Mouse (Mus musculus) stomach, embryonic 14.5 days (tissue): ENCODE results near the gene Unc93b1. TPM values are rescaled to one million over a fixed set of nuclear protein-coding genes. Genes with fewer than 3 reads are reported as not detected.

Experiments used
- ATAC-seq: fragments of 200-750 bp; cut with Nextera tagmentation; 2 replicates; pipeline ENCODE4 v1.8.0; 2017; ENCODE audit warnings: low read depth, moderate TSS enrichment; ENCODE audit not compliant: insufficient number of reproducible peaks, insufficient read depth, low FRiP score
- H3K27ac ChIP-seq: fragments of 300-500 bp; sonication (generic); 2 replicates; pipeline ENCODE4 v1.5.1; 2014; ENCODE audit warnings: mild to moderate bottlenecking, low read length, moderate library complexity, mixed read lengths
- H3K27me3 ChIP-seq: fragments of 300-500 bp; sonication (generic); 2 replicates; pipeline ENCODE4 v1.6.1; 2014; ENCODE audit warnings: low read length, control low read depth, mixed read lengths; ENCODE audit not compliant: control insufficient read depth, insufficient read depth
- H3K36me3 ChIP-seq: fragments of 300-500 bp; sonication (generic); 2 replicates; pipeline ENCODE4 v1.6.1; 2014; ENCODE audit warnings: mild to moderate bottlenecking, control low read depth, low read length, moderate library complexity, mixed read lengths; ENCODE audit not compliant: control insufficient read depth, insufficient read depth
- H3K4me1 ChIP-seq: fragments of 300-500 bp; sonication (generic); 2 replicates; pipeline ENCODE4 v1.6.1; 2014; ENCODE audit warnings: low read length, control low read depth, mixed read lengths; ENCODE audit not compliant: control insufficient read depth, insufficient read depth
- H3K4me2 ChIP-seq: fragments of 300-500 bp; sonication (generic); replicated peaks from 2 replicates; pipeline ENCODE4 v1.6.1; 2014; ENCODE audit warnings: low read depth, low read length, control low read depth
- H3K4me3 ChIP-seq: fragments of 300-500 bp; sonication (generic); 2 replicates; pipeline ENCODE4 v1.5.1; 2014; ENCODE audit warnings: low read depth, low read length, control low read depth
- H3K9ac ChIP-seq: fragments of 300-500 bp; sonication (generic); replicated peaks from 2 replicates; pipeline ENCODE4 v1.6.1; 2014; ENCODE audit warnings: low read depth, mild to moderate bottlenecking, control low read depth, low read length, moderate library complexity, mixed read lengths
- H3K9me3 ChIP-seq: fragments of 300-500 bp; sonication (generic); 2 replicates; pipeline ENCODE4 v1.6.1; 2016; ENCODE audit warnings: low read depth, low read length, control low read depth; ENCODE audit not compliant: control insufficient read depth
- WGBS: fragments of 180-500 bp; shearing (Covaris S2); extraction: QIAGEN DNeasy Blood & Tissue Kit; methylation state at CpG from one replicate; pipeline ENCODE4 v1.1.7; 2014; 5-methylcytosine and 5-hydroxymethylcytosine counted together
- polyA plus RNA-seq: library from polyadenylated mRNA; unstranded; fragments of >200 nt; fragmentation: Nextera tagmentation; extraction: Ambion mirVana; gene quantifications from 2 replicates; pipeline ENCODE4 v1.2.1, GENCODE M21; 2014

The Unc93b1 gene
- polyA plus RNA-seq, 1 experiment from 2014 or later = 15.4 TPM

GRCm38 (mm10) chr19:3907876-3908660, 26.9 kb upstream of the Unc93b1 start:
- H3K9ac ChIP-seq = no peak overlapping the region
- H3K36me3 ChIP-seq = peaks cover 23% of the 10 kb centered on the region
- WGBS = 76% methylated on average over 8 of the region's 8 CpGs
- H3K9me3 ChIP-seq = no peaks in the 10 kb centered on the region
- peaks cover 27% of the 10 kb centered on the region for H3K4me1 ChIP-seq
- 0 out of 2 replicates have a peak overlapping the region, but pooled peaks have one; percentile 55 for H3K4me3 ChIP-seq
- ATAC-seq = no peak
- H3K27me3 ChIP-seq = no peaks in the 10 kb centered on the region
- H3K4me2 ChIP-seq = peak overlapping the region; percentile 78
- H3K27ac ChIP-seq = no peak overlapping the region

- WGBS = 81% methylated on average over 5 of the region's 5 CpGs
- Histone ChIP-seq H3K9ac (no peak overlapping the region), H3K4me2 (no peak overlapping the region), H3K27me3 (no peaks in the 10 kb centered on the region), H3K4me3 (no peak overlapping the region), H3K27ac (no peak overlapping the region), H3K9me3 (no peaks in the 10 kb centered on the region), H3K4me1 (peaks cover 30% of the 10 kb centered on the region), H3K36me3 (peaks cover 19% of the 10 kb centered on the region)
- no peak for ATAC-seq
Measured at GRCm38 (mm10) chr19:3910206-3910605, 24.8 kb upstream of the Unc93b1 start.

GRCm38 (mm10) chr19:3912337-3913204, 22.4 kb upstream of the Unc93b1 start, which contains the start of gene Ndufs8:
Gene Ndufs8 (minus strand): TSS chr19:3912774.
- Histone ChIP-seq H3K4me3 (peak within 1 kb of the TSS; percentile 66), H3K4me1 (peaks cover 15% of the 10 kb centered on the region), H3K36me3 (peaks cover 19% of the 10 kb centered on the region), H3K27ac (peak within 1 kb of the TSS; percentile 76), H3K4me2 (peak within 1 kb of the TSS; percentile 84), H3K9ac (peak within 1 kb of the TSS; percentile 65), H3K9me3 (no peaks in the 10 kb centered on the region), H3K27me3 (no peaks in the 10 kb centered on the region)
- WGBS = under 1% methylated on average over 43 of the region's 43 CpGs
- peak; percentile 98 for ATAC-seq

- H3K4me2 ChIP-seq = peak overlapping the region; percentile 84
- peak overlapping the region; percentile 61 for H3K9ac ChIP-seq
- peaks cover 11% of the 10 kb centered on the region; the same call in 1 of the 2 replicates for H3K4me1 ChIP-seq
- H3K9me3 ChIP-seq = no peaks in the 10 kb centered on the region
- no peaks in the 10 kb centered on the region for H3K27me3 ChIP-seq
- no peak for ATAC-seq
- peak overlapping the region; percentile 66 for H3K4me3 ChIP-seq
- H3K27ac ChIP-seq = peak overlapping the region; percentile 76; the same call in 1 of the 2 replicates
- WGBS = 83% methylated on average over 8 of the region's 8 CpGs
- peaks cover 11% of the 10 kb centered on the region for H3K36me3 ChIP-seq
Measured at GRCm38 (mm10) chr19:3913692-3914091, 21.3 kb upstream of the Unc93b1 start.

GRCm38 (mm10) chr19:3914535-3914934, 20.5 kb upstream of the Unc93b1 start:
- Histone ChIP-seq H3K4me3 (no peak overlapping the region), H3K4me2 (no peak overlapping the region), H3K9me3 (no peaks in the 10 kb centered on the region), H3K9ac (no peak overlapping the region), H3K4me1 (peaks cover 11% of the 10 kb centered on the region; the same call in 1 of the 2 replicates), H3K36me3 (0 out of 2 replicates have a peak, but pooled peaks cover 5% of the 10 kb centered on the region), H3K27me3 (no peaks in the 10 kb centered on the region), H3K27ac (no peak overlapping the region)
- 91% methylated on average over 5 of the region's 5 CpGs for WGBS
- ATAC-seq = no peak

GRCm38 (mm10) chr19:3916727-3917126, 18.3 kb upstream of the Unc93b1 start:
- Histone ChIP-seq H3K27me3 (no peaks in the 10 kb centered on the region), H3K4me3 (no peak overlapping the region), H3K9me3 (no peaks in the 10 kb centered on the region), H3K4me2 (no peak overlapping the region), H3K4me1 (peaks cover 11% of the 10 kb centered on the region; the same call in 1 of the 2 replicates), H3K9ac (no peak overlapping the region), H3K36me3 (no peaks in the 10 kb centered on the region), H3K27ac (no peak overlapping the region)
- WGBS = 73% methylated on average over 11 of the region's 11 CpGs
- no peak for ATAC-seq

GRCm38 (mm10) chr19:3919928-3920327, 15.1 kb upstream of the Unc93b1 start:
- ATAC-seq = no peak
- Histone ChIP-seq H3K27me3 (no peaks in the 10 kb centered on the region), H3K27ac (no peak overlapping the region), H3K9me3 (no peaks in the 10 kb centered on the region), H3K4me2 (no peak overlapping the region), H3K4me3 (no peak overlapping the region), H3K4me1 (no peaks in the 10 kb centered on the region), H3K36me3 (no peaks in the 10 kb centered on the region), H3K9ac (no peak overlapping the region)

GRCm38 (mm10) chr19:3922661-3923371, 12.2 kb upstream of the Unc93b1 start:
- no peaks in the 10 kb centered on the region for H3K4me1 ChIP-seq
- no peak overlapping the region for H3K27ac ChIP-seq
- no peaks in the 10 kb centered on the region for H3K36me3 ChIP-seq
- H3K4me3 ChIP-seq = no peak overlapping the region
- WGBS = 53% methylated on average over 10 of the region's 10 CpGs
- H3K9ac ChIP-seq = no peak overlapping the region
- no peak overlapping the region for H3K4me2 ChIP-seq
- H3K9me3 ChIP-seq = no peaks in the 10 kb centered on the region
- no peak for ATAC-seq
- H3K27me3 ChIP-seq = no peaks in the 10 kb centered on the region
